Comparison of ENCODE assay signal across 10 mouse cellular contexts in genomic region chr6:52005616-52005962, GRCm38 (mm10). TPM values are rescaled to one million over a fixed set of nuclear protein-coding genes. Genes with fewer than 3 reads are reported as not detected.
DNase-seq lines count a peak whose midpoint lies in the region; ATAC-seq and TF ChIP-seq lines count a peak whose summit lies in the region.
"Had no signal": no experiment of that assay in that cellular context is flagged by ENCODE, and none has a peak within 500 bp of the region (broad histone marks: within the 10 kb centered on the region; RNA-seq: fewer than 3 reads in every experiment).

No protein-coding gene starts in this region.

- no peaks in the 10 kb centered on the region for H3K36me3 ChIP-seq in heart, adult 2 months (ENCODE audit: control insufficient read depth, insufficient read depth, low read length)
- no peaks in the 10 kb centered on the region for H3K36me3 ChIP-seq in intestine, embryonic 15.5 days
- H3K36me3 ChIP-seq: embryonic facial prominence, embryonic 13.5 days had no signal

- TF ChIP-seq CTCF in heart, adult 2 months (IDR thresholded peaks at IDR 0.05): no peak
- no peak for TF ChIP-seq CTCF in lung, adult 2 months (IDR thresholded peaks at IDR 0.05; ENCODE audit: insufficient read depth, low read length)

- peaks cover 9% of the 10 kb centered on the region for H3K27me3 ChIP-seq in heart, adult 2 months (ENCODE audit: control insufficient read depth, insufficient read depth, low read length)
- H3K27me3 ChIP-seq in intestine, embryonic 15.5 days (replicated peaks): 0 out of 2 replicates have a peak, but pooled peaks cover 6% of the 10 kb centered on the region

- intact Hi-C loops in heart, adult 2 months (cut with DNase I): loop anchor here (10.0 kb wide), 1 partner anchor 541 kb away; the partner anchor contains the start of gene Hnrnpa2b1

- no peak for DNase-seq in heart, adult 2 months
- DNase-seq in heart, adult 18-20 months: no peak
- DNase-seq in lung, adult 2 months: no peak
- no peak for DNase-seq in lung, adult 18-20 months
- DNase-seq in retina, embryonic 14.5 days (ENCODE audit: low spot score): peak; percentile 50
- DNase-seq in frontal cortex, postnatal 36 days (ENCODE audit: low spot score in 2 of 2): no peak

- peak overlapping the region; percentile 61 for H3K4me2 ChIP-seq in intestine, embryonic 15.5 days (replicated peaks)
- H3K4me2 ChIP-seq: embryonic facial prominence, embryonic 13.5 days had no signal

- H3K9me3 ChIP-seq in intestine, embryonic 15.5 days: no peaks in the 10 kb centered on the region
- H3K9me3 ChIP-seq: embryonic facial prominence, embryonic 13.5 days had no signal

- peaks cover 4% of the 10 kb centered on the region for H3K4me1 ChIP-seq in heart, adult 2 months (ENCODE audit: control insufficient read depth, insufficient read depth, low read length)
- H3K4me1 ChIP-seq in lung, adult 2 months (ENCODE audit: control insufficient read depth, insufficient read depth, low read length): peaks cover 5% of the 10 kb centered on the region; the same call in 1 of the 2 replicates
- peaks cover 10% of the 10 kb centered on the region for H3K4me1 ChIP-seq in intestine, embryonic 15.5 days (replicated peaks)
- H3K4me1 ChIP-seq: embryonic facial prominence, embryonic 13.5 days had no signal

- no peak for ATAC-seq in intestine, embryonic 15.5 days
- no peak for ATAC-seq in monocyte, adult 5-6 weeks (replicated peaks; ENCODE audit: insufficient number of reproducible peaks, low FRiP score, low TSS enrichment, poor library complexity, severe bottlenecking)

- 40% methylated on average over 8 of the region's 8 CpGs for WGBS in heart, adult 2 months
- 19% methylated on average over 8 of the region's 8 CpGs for WGBS in lung, adult 2 months
- 35% methylated on average over 8 of the region's 8 CpGs for WGBS in intestine, embryonic 15.5 days

- TF ChIP-seq POLR2A in heart, adult 2 months (IDR thresholded peaks at IDR 0.05; ENCODE audit: insufficient read depth, low read depth, low read length): no peak
- TF ChIP-seq POLR2A in lung, adult 2 months (IDR thresholded peaks at IDR 0.05; ENCODE audit: borderline replicate concordance, extremely low read depth, low read depth, low read length): no peak

- H3K79me2 ChIP-seq in heart, adult 2 months (replicated peaks; ENCODE audit: control insufficient read depth, insufficient read depth, low read length): peaks cover 2% of the 10 kb centered on the region; the same call in 1 of the 2 replicates

- H3K27ac ChIP-seq in heart, adult 2 months: no peak overlapping the region
- no peak overlapping the region for H3K27ac ChIP-seq in intestine, embryonic 15.5 days
- H3K27ac ChIP-seq: embryonic facial prominence, embryonic 13.5 days; liver, embryonic 14.5 days had no signal

- TF ChIP-seq EP300 in heart, adult 2 months (IDR thresholded peaks at IDR 0.05; ENCODE audit: insufficient read depth, low read depth, low read length): no peak

- H3K4me3 ChIP-seq in heart, adult 2 months: no peak overlapping the region; the same call in 1 of the 2 replicates
- peak overlapping the region; percentile 31 for H3K4me3 ChIP-seq in lung, adult 2 months (replicated peaks; ENCODE audit: extremely low read depth, low read depth, low read length)
- no peak overlapping the region for H3K4me3 ChIP-seq in intestine, embryonic 15.5 days (replicated peaks)
- H3K4me3 ChIP-seq: embryonic facial prominence, embryonic 13.5 days had no signal

- H3K9ac ChIP-seq in heart, adult 2 months (ENCODE audit: low read depth, low read length): peak overlapping the region; percentile 75
- H3K9ac ChIP-seq in intestine, embryonic 15.5 days: no peak overlapping the region
- H3K9ac ChIP-seq: embryonic facial prominence, embryonic 13.5 days; liver, embryonic 14.5 days had no signal

RNA-seq across cellular contexts. Expression of gene Skap2, which starts 6.8 kb away (rescaled TPM):
- 1 to 10 TPM; 8.6 to 8.9 TPM for total RNA-seq in heart, adult 2 months (2021)
- polyA plus RNA-seq in heart, adult 2 months (2012; rRNA removed): 5.0 and 6.7 TPM in 2 replicates
- 10 to 100 TPM in 1 of 2 experiments, 1 to 10 TPM in 1; 8.5 to 12.6 TPM for total RNA-seq in heart, adult 18-20 months (2021)
- 13.7 and 25.4 TPM in 2 replicates for polyA plus RNA-seq in lung, adult 2 months (2012; rRNA removed)
- 37.0 and 40.3 TPM in 2 replicates for polyA plus RNA-seq in intestine, embryonic 15.5 days (2015; fragmentation: Nextera tagmentation; extraction: Ambion mirVana)
- total RNA-seq in monocyte, adult 5-6 weeks (2017): 216 to 281 TPM (median 262 TPM) in 3 replicates

Comparison
In these comparisons a context has a peak if more than half of its experiments do, and no peak if none do; other contexts are left out.
1. RNA of gene Skap2, which starts 6.8 kb away (total RNA-seq): 216 to 281 TPM in monocyte, adult 5-6 weeks; 8.5 to 12.6 TPM in heart, adult 18-20 months and 8.6 to 8.9 TPM in heart, adult 2 months; every median in the first group is over 10 times any median in the second.